Mouse (Mus musculus) brain, embryonic 14.5 days (tissue): ENCODE data around the gene Hist2h4.

Experiments
- CTCF ChIP-seq: fragments of 200-500 bp; IDR thresholded peaks from 2 replicates; pipeline ENCODE4 v1.5.1; 2012; ENCODE audit warnings: inconsistent platforms, mild to moderate bottlenecking, moderate library complexity, borderline replicate concordance; ENCODE audit not compliant: insufficient read depth, insufficient read length; ENCODE audit errors: extremely low read depth
- POLR2A ChIP-seq: fragments of 200-500 bp; IDR thresholded peaks from 2 replicates; pipeline ENCODE4 v1.6.1; 2012; ENCODE audit warnings: mild to moderate bottlenecking, inconsistent platforms, borderline replicate concordance; ENCODE audit not compliant: poor library complexity, insufficient read depth, insufficient read length, severe bottlenecking; ENCODE audit errors: extremely low read depth

DNA sequence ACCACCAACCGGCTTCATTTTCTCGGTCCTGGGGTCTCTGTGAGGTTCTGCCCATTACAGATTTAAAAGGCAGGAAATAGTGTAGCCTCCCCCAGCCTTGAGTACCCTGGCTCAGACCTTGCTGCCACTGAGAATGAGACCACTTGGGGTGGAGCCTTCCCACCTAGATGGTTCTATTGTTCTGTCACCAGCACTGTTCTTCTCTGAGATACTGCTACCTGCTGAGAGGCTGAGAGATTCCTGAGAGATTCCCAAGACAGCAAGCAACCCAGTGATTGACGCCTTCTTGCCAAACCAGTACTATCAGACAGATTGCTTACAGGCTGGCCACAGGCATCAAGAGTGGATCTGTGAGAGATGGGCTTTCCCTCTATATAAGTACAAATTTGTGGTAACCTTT is 26.1 kb upstream of the Hist2h4 start:
- TF ChIP-seq POLR2A (no peak), CTCF (no peak)
